Mouse (Mus musculus): Measurements from ENCODE around the gene Fam107b.

- TF ChIP-seq CTCF (IDR thresholded peaks at IDR 0.05; ENCODE audit: low read depth, low read length) (no peak), POLR2A (IDR thresholded peaks at IDR 0.05; ENCODE audit: borderline replicate concordance, low read depth, low read length) (no peak)
Observed at GRCm38 (mm10) chr2:3760234-3760836, 190.0 kb downstream of the Fam107b start.

All from bone marrow macrophage, adult 2 months (primary cell).